Mouse (Mus musculus): Measurements from ENCODE around the gene Xrn1. TPM values are rescaled to one million over a fixed set of nuclear protein-coding genes. Genes with fewer than 3 reads are reported as not detected.

Gene Xrn1
- polyA plus RNA-seq, 1 experiment from 2014 or later, result 14.5 TPM

Other genes starting within 250 kb of the Xrn1 start
- gene Trpc1, start 204.4 kb upstream of the Xrn1 start, polyA plus RNA-seq (2015; fragmentation: Nextera tagmentation; extraction: Ambion mirVana), result 2.5 and 3.0 TPM in 2 replicates
- 88.3 and 90.4 TPM in 2 replicates for gene Pls1, start 109.4 kb upstream of the Xrn1 start, polyA plus RNA-seq (2015; fragmentation: Nextera tagmentation; extraction: Ambion mirVana)
- 10.4 and 12.3 TPM in 2 replicates for gene Atr, start 97.2 kb upstream of the Xrn1 start, polyA plus RNA-seq (2015; fragmentation: Nextera tagmentation; extraction: Ambion mirVana)
- gene Gk5, start 164.6 kb downstream of the Xrn1 start, polyA plus RNA-seq (2015; fragmentation: Nextera tagmentation; extraction: Ambion mirVana), result 4.4 and 4.9 TPM in 2 replicates
- 34.8 and 39.2 TPM in 2 replicates for gene Tfdp2, start 241.5 kb downstream of the Xrn1 start, polyA plus RNA-seq (2015; fragmentation: Nextera tagmentation; extraction: Ambion mirVana)